Mouse (Mus musculus): ENCODE data around the gene Oma1. TPM values are rescaled to one million over a fixed set of nuclear protein-coding genes. Genes with fewer than 3 reads are reported as not detected.

Oma1 gene
- total RNA-seq, 2 experiments from 2014 or later = 6.9 to 7.7 TPM

DNA sequence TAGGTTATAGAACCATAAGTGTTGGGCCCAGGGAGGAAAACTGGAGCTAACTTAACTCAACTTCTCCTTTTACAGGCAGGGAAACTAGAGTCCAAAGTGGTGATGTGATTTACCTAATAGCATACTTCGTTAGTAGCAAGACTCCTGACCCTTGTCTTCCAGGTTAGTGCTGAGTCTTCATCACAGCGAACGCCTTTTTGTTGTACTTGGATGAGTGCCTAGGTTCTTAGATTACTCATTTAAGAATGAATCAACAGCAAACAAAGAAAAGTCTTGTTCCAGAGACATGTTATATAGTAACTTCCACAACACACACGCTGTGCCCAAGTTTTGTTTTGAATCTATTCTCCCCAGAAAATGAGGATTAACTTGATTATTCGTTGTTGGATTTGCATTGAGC is 33.2 kb downstream of the Oma1 start:
- intact Hi-C loops (cut with DNase I) = loop anchor here (5.0 kb wide), 1 partner anchor 35 kb away; the partner anchor contains the start of gene Oma1
- no peak for DNase-seq (ENCODE audit: extremely low spot score in 1 of 2, low spot score in 2 of 2)

- intact Hi-C loops (cut with DNase I) = loop anchor here (5.0 kb wide), 1 partner anchor 37 kb away; the partner anchor contains the start of gene Oma1
- no peak for DNase-seq (ENCODE audit: extremely low spot score in 1 of 2, low spot score in 2 of 2)
Observed at GRCm38 (mm10) chr4:103349219-103349618, 35.6 kb downstream of the Oma1 start.

- no peak for DNase-seq (ENCODE audit: extremely low spot score in 1 of 2, low spot score in 2 of 2)
- intact Hi-C loops (cut with DNase I) = no loop called here
Observed at GRCm38 (mm10) chr4:103352926-103353325, 39.3 kb downstream of the Oma1 start.

- DNase-seq (ENCODE audit: extremely low spot score in 1 of 2, low spot score in 2 of 2) = no peak
- intact Hi-C loops (cut with DNase I) = no loop called here
Observed at GRCm38 (mm10) chr4:103357457-103357856, 43.8 kb downstream of the Oma1 start.

GRCm38 (mm10) chr4:103358941-103359448 is 45.4 kb downstream of the Oma1 start:
- DNase-seq (ENCODE audit: extremely low spot score in 1 of 2, low spot score in 2 of 2) = no peak
- intact Hi-C loops (cut with DNase I) = no loop called here

DNA sequence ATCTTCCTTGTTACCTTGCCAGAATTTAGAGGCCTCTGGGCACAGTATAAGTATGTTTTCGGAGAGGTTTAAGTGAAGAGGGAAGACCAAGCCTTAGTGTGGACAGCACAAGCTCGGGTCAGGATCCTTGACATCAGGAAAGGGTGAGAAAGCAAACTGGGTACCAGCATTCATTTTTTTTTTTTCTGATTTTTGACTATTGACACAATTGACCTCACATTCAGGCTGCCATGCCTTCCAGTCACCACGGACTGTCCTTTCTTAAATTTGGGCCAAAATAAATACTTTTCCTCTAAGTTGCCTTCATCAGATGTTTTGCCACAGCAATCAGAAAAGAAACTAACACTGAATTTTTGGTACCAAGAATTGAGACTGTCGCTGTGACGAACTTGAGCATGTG is 68.6 kb downstream of the Oma1 start:
- no peak for DNase-seq (ENCODE audit: extremely low spot score in 1 of 2, low spot score in 2 of 2)
- intact Hi-C loops (cut with DNase I) = no loop called here

- DNase-seq (ENCODE audit: extremely low spot score in 1 of 2, low spot score in 2 of 2) = no peak
- intact Hi-C loops (cut with DNase I) = no loop called here
Observed at GRCm38 (mm10) chr4:103385031-103385430, 71.4 kb downstream of the Oma1 start.

DNA sequence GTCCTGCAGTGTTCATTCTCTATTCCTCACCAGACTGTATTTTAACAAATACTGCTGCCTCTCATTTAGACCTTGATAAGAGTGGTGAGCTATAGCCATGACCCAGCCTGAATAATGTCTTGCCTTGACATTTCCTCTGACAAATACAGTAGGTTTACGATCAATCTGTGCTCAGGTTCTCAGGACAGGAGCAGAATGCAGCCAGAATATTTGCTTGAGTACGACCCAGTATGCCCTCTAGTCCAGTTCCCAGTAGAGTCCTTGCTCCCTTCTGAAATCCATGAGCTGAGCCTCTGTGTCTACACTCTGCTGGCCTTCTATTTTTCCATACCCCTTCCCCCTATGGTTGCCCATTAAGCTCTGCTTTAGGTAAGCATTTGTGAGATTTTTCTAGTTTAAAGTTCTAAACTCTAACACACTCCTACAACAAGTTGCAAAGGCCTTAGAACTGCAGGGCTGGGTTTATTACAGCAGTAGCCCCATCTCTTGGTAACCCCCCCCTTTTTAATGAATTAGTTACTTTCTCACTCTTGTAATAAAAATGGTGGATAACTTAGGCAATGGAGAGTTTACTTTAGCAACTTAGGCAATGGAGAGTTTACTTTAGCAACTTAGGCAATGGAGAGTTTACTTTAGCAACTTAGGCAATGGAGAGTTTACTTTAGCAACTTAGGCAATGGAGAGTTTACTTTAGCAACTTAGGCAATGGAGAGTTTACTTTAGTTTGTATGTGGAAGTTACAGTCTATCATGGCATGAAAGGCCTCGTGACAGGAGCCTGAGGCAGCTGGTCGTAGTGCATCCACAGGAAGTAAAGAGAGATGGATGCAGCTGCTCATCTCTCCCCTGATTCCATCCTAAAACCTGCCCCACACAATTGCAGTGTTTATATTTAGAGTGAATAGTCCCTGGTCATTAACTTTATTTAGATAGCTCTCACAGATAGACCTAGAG is 72.5 kb downstream of the Oma1 start:
- intact Hi-C loops (cut with DNase I) = no loop called here
- no peak for DNase-seq (ENCODE audit: extremely low spot score in 1 of 2, low spot score in 2 of 2)

GRCm38 (mm10) chr4:103387292-103387691 is 73.7 kb downstream of the Oma1 start:
- intact Hi-C loops (cut with DNase I) = no loop called here
- DNase-seq (ENCODE audit: extremely low spot score in 1 of 2, low spot score in 2 of 2) = no peak

DNA sequence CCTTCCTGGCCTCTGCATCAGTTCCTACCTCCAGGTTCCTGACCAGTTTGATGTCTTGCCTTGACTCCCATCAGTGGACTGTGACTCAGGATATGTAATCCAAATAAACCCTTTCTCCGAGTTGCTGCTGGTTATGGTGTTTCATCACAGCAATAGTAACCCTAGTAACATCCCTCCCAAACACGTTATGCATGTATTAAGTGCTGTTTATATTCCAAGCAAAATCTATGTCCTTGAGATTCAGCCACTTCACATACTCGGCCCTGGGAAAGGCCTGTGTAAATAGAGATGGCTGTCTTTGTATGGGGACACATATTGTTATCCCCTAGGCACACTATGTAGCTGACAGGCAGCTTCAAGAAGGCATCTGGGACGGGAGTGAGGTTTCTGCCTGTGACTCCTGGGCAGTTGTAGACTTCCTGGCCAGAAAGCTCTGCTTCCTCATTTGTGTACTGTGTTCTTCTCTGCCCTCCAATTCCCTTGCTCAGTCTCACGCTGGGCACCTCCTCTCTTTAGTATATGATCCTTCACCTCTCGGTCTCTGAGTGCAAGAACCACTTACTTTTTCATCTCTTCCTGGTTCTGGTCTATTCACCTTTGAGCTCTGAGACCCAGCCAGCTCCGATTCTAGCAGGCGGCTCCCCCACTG is 75.0 kb downstream of the Oma1 start:
- no peak for DNase-seq (ENCODE audit: extremely low spot score in 1 of 2, low spot score in 2 of 2)
- intact Hi-C loops (cut with DNase I) = no loop called here

- intact Hi-C loops (cut with DNase I) = no loop called here
- no peak for DNase-seq (ENCODE audit: extremely low spot score in 1 of 2, low spot score in 2 of 2)
Observed at GRCm38 (mm10) chr4:103389583-103389982, 76.0 kb downstream of the Oma1 start.

DNA sequence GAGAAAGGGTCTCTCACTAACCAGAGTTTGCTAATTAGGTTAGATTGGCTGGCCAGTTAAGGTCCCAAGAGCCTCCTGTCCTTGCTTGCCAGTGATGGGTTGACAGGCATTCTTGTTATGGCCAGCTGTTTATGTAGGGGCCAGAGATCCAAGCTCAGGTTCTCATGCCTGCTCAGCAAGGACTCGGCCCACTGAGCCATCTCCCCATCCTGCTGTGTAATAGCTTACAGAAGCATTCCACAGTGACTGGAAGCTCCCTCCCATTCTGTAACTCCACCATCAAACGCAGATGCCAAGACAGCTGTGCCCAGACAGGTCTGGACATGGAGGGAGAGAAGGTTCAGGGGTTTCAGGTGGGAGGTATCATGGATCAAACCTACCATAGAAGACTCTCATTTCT is 76.9 kb downstream of the Oma1 start:
- no peak for DNase-seq (ENCODE audit: extremely low spot score in 1 of 2, low spot score in 2 of 2)

DNA sequence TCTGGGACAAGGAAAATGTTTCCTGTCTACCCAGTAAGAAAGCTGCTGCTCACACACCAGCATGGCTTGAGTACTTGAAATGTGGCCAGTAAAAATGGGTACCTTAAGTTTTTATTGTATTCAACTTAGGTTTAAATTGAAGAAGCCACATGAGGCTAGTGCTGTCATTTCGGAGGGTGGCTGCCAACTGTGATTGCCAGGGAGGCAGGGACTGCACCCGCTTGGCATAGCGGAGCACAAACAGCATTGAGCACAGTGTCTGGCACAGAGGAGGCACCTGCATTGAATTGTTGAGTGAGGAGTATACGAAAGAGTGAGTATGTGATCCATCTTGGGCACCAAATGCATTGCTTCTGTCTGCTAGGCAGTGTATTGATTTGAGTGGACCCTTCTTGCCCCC is 81.5 kb downstream of the Oma1 start:
- no peak for DNase-seq (ENCODE audit: extremely low spot score in 1 of 2, low spot score in 2 of 2)
- intact Hi-C loops (cut with DNase I) = loop anchor here (5.0 kb wide), 1 partner anchor 502 kb away; no protein-coding TSS in a partner anchor

More for the DNA sequence above, 76.9 kb downstream of the Oma1 start:
- intact Hi-C loops (cut with DNase I) = no loop called here

GRCm38 (mm10) chr4:103395905-103396304 is 82.3 kb downstream of the Oma1 start:
- intact Hi-C loops (cut with DNase I) = loop anchor here (5.0 kb wide), 1 partner anchor 501 kb away; no protein-coding TSS in a partner anchor
- no peak for DNase-seq (ENCODE audit: extremely low spot score in 1 of 2, low spot score in 2 of 2)

- intact Hi-C loops (cut with DNase I) = loop anchor here (5.0 kb wide), 1 partner anchor 500 kb away; no protein-coding TSS in a partner anchor
- DNase-seq (ENCODE audit: extremely low spot score in 1 of 2, low spot score in 2 of 2) = no peak
Observed at GRCm38 (mm10) chr4:103396876-103397275, 83.3 kb downstream of the Oma1 start.

DNA sequence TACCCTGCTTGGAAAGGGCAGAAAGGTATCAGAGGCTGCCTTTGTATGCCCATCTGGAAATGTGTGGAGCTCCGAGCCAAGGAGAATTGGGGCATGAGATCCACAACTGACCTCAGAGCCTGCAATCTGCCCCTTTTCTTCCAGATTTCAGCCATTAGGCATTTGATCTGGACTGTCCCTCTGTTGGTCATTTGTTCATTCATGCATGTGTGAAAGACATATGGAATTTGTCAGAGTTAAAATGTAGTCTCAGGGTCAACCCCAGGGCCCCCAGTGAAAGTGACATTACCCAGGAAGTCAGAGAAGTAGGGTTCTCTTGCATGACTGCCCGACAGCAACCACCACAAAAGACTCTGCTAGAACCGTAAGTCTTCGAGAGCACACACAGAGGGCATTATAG is 89.0 kb downstream of the Oma1 start:
- intact Hi-C loops (cut with DNase I) = no loop called here
- DNase-seq (ENCODE audit: extremely low spot score in 1 of 2, low spot score in 2 of 2) = no peak

DNA sequence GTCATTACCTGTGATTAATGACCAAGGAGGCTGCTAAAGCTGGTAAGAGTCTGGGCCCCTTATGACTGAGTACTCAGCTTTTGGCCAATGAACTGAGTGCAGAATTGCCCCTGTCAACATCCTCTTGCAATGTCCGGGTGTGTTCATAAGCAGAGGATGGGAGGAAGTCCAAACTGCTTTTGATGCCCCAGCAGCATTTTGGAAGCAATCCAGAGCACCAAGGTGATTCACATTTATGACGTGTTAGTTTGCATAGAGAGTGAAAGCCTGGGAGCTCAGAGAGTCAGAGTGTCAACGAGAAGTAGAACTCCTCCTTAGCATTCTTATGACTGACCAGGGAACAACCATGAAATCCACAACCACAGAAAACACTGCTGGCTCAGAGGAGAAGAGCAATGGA is 91.7 kb downstream of the Oma1 start:
- no peak for DNase-seq (ENCODE audit: extremely low spot score in 1 of 2, low spot score in 2 of 2)
- intact Hi-C loops (cut with DNase I) = no loop called here

DNA sequence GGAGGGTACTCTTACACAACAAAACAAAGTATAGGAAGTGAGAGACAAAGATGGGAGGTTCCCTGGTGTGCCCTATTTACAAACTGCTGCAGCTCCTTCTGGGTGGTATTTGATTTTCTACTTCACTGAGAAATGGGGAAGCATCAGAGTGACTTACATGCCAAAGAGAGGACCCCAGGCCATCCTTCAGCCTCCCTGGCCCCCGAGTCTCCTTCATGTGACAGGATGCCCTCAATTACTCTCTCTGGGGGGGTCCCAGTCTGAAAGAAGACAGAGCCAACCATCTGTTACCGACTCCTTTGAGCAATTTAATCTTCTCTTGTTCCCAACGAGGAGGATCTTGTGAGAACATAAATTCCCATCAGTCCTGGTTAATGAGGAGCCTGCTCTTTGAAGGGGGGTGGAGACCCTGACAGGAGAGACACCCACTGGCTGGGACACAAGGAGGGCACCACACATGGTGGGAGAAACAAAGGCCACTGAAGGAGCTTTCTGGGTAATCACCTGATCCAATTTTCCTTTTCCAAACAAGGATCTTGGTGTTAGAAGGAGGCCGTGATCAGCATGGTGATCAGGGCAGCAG is 96.7 kb downstream of the Oma1 start:
- intact Hi-C loops (cut with DNase I) = no loop called here
- no peak for DNase-seq (ENCODE audit: extremely low spot score in 1 of 2, low spot score in 2 of 2)

All from left cerebral cortex, postnatal 10 days (tissue).